13 mouse cellular contexts compared by ENCODE assay signal in genomic region chr3:116801755-116802154, GRCm38 (mm10). TPM values are rescaled to one million over a fixed set of nuclear protein-coding genes. Genes with fewer than 3 reads are reported as not detected.
DNase-seq lines count a peak whose midpoint lies in the region; ATAC-seq lines count a peak whose summit lies in the region.
"Had no signal": no experiment of that assay in that cellular context is flagged by ENCODE, and none has a peak within 500 bp of the region (broad histone marks: within the 10 kb centered on the region; RNA-seq: fewer than 3 reads in every experiment).

No protein-coding gene starts in this region.

- H3K4me3 ChIP-seq in heart, embryonic 14.5 days (ENCODE audit: control insufficient read depth in 1 of 2, insufficient read depth in 1 of 2, low read depth in 1 of 2, low read length in 2 of 2) = peak overlapping the region in 1 of 2 experiments; percentile 13; a peak in 1 of 4 replicates
- no peak overlapping the region for H3K4me3 ChIP-seq in liver, embryonic 16.5 days (ENCODE audit: low read depth, low read length)
- no peak overlapping the region for H3K4me3 ChIP-seq in intestine, embryonic 15.5 days (replicated peaks)
- H3K4me3 ChIP-seq: hindbrain, embryonic 10.5 days; midbrain, embryonic 12.5 days; neural tube, embryonic 12.5 days had no signal

- peaks cover 0 to 32% of the 10 kb centered on the region in 2 experiments for H3K4me1 ChIP-seq in heart, embryonic 14.5 days (ENCODE audit: control insufficient read depth in 2 of 2, insufficient read depth in 2 of 2, low read length in 2 of 2)
- H3K4me1 ChIP-seq in liver, embryonic 16.5 days (ENCODE audit: control insufficient read depth, low read depth, low read length) = no peaks in the 10 kb centered on the region; the same call in 1 of the 2 replicates
- no peaks in the 10 kb centered on the region for H3K4me1 ChIP-seq in intestine, embryonic 15.5 days (replicated peaks)
- H3K4me1 ChIP-seq: hindbrain, embryonic 10.5 days had no signal

- H3K4me2 ChIP-seq in heart, embryonic 14.5 days (ENCODE audit: low read length) = peak overlapping the region; percentile 53
- H3K4me2 ChIP-seq in liver, embryonic 16.5 days (ENCODE audit: low read depth, low read length) = no peak overlapping the region
- no peak overlapping the region for H3K4me2 ChIP-seq in intestine, embryonic 15.5 days (replicated peaks)
- H3K4me2 ChIP-seq: midbrain, embryonic 12.5 days; neural tube, embryonic 12.5 days had no signal

- H3K9ac ChIP-seq in heart, embryonic 14.5 days (ENCODE audit: low read length) = no peak overlapping the region
- no peak overlapping the region for H3K9ac ChIP-seq in liver, embryonic 16.5 days (ENCODE audit: low read depth, low read length)
- H3K9ac ChIP-seq in intestine, embryonic 15.5 days = no peak overlapping the region
- H3K9ac ChIP-seq: forebrain, postnatal 0 days; midbrain, embryonic 12.5 days; neural tube, embryonic 12.5 days had no signal

- peak; percentile 86 for ATAC-seq in heart, embryonic 14.5 days (ENCODE audit: insufficient number of reproducible peaks, insufficient read depth, low FRiP score, low read depth)
- peak; percentile 67 for ATAC-seq in liver, embryonic 16.5 days (ENCODE audit: low read depth)
- ATAC-seq in intestine, embryonic 15.5 days = no peak
- ATAC-seq: forebrain, postnatal 0 days; intestine, postnatal 0 days had no signal

- DNase-seq in heart, adult 8-10 months (ENCODE audit: low spot score) = no peak
- peak; percentile 28 for DNase-seq in fat pad, adult 2 months (ENCODE audit: extremely low read depth, low read depth, low spot score)
- DNase-seq in kidney, adult 18-20 months = peak; percentile 32
- no peak for DNase-seq in layer of hippocampus, adult 8-10 months (ENCODE audit: low spot score in 2 of 2)
- DNase-seq: adrenal gland, postnatal 25 days; forebrain, postnatal 0 days had no signal

- WGBS in heart, embryonic 14.5 days = 16% methylated on average over 8 of the region's 8 CpGs
- WGBS in liver, embryonic 16.5 days (ENCODE audit: insufficient replicate concordance) = 48% methylated on average over 8 of the region's 8 CpGs
- 38% methylated on average over 8 of the region's 8 CpGs for WGBS in intestine, embryonic 15.5 days

- peak overlapping the region; percentile 49 to 76; a peak in 3 of 4 replicates for H3K27ac ChIP-seq in heart, embryonic 14.5 days (replicated peaks in 1 of 2; ENCODE audit: control insufficient read depth in 1 of 2, insufficient read depth in 1 of 2, low read depth in 2 of 2, low read length in 2 of 2)
- H3K27ac ChIP-seq in liver, embryonic 16.5 days (ENCODE audit: low read length) = 0 out of 2 replicates have a peak overlapping the region, but pooled peaks have one; percentile 2
- H3K27ac ChIP-seq in intestine, embryonic 15.5 days = no peak overlapping the region
- H3K27ac ChIP-seq: hindbrain, embryonic 10.5 days; midbrain, embryonic 12.5 days; neural tube, embryonic 12.5 days had no signal

- H3K9me3 ChIP-seq in heart, embryonic 14.5 days (ENCODE audit: control insufficient read depth, low read length) = no peaks in the 10 kb centered on the region
- H3K9me3 ChIP-seq in liver, embryonic 16.5 days (replicated peaks; ENCODE audit: control insufficient read depth, low read length) = no peaks in the 10 kb centered on the region
- H3K9me3 ChIP-seq in intestine, embryonic 15.5 days = no peaks in the 10 kb centered on the region
- H3K9me3 ChIP-seq: hindbrain, embryonic 10.5 days; midbrain, embryonic 12.5 days; neural tube, embryonic 12.5 days had no signal

- H3K36me3 ChIP-seq in heart, embryonic 14.5 days (ENCODE audit: control insufficient read depth, insufficient read depth, low read length) = peaks cover 68% of the 10 kb centered on the region
- no peaks in the 10 kb centered on the region for H3K36me3 ChIP-seq in liver, embryonic 16.5 days (ENCODE audit: control insufficient read depth, insufficient read depth)
- no peaks in the 10 kb centered on the region for H3K36me3 ChIP-seq in intestine, embryonic 15.5 days
- H3K36me3 ChIP-seq: midbrain, embryonic 12.5 days had no signal

- H3K27me3 ChIP-seq in heart, embryonic 14.5 days (ENCODE audit: control insufficient read depth, insufficient read depth, low read length) = no peaks in the 10 kb centered on the region
- no peaks in the 10 kb centered on the region for H3K27me3 ChIP-seq in liver, embryonic 16.5 days (ENCODE audit: control insufficient read depth, insufficient read depth, low read depth, low read length)
- no peaks in the 10 kb centered on the region for H3K27me3 ChIP-seq in intestine, embryonic 15.5 days (replicated peaks)
- H3K27me3 ChIP-seq: midbrain, embryonic 12.5 days; neural tube, embryonic 12.5 days had no signal

RNA-seq across cellular contexts. Expression of gene Agl, which starts 6.2 kb away (rescaled TPM):
- 121 and 135 TPM in 2 replicates for polyA plus RNA-seq in heart, embryonic 14.5 days (2014; fragmentation: Nextera tagmentation; extraction: Ambion mirVana)
- total RNA-seq in heart, adult 8-10 months (2022) = 100 to 1,000 TPM; 187 to 207 (median 200) TPM
- polyA plus RNA-seq in liver, embryonic 16.5 days (2015; fragmentation: Nextera tagmentation; extraction: Ambion mirVana) = 14.3 and 19.6 TPM in 2 replicates
- polyA plus RNA-seq in intestine, embryonic 15.5 days (2015; fragmentation: Nextera tagmentation; extraction: Ambion mirVana) = 12.1 and 12.2 TPM in 2 replicates
- total RNA-seq in layer of hippocampus, adult 8-10 months (2022) = 10 to 100 TPM; 26.4 to 27.8 (median 27.1) TPM

RNA-seq across cellular contexts. Expression of gene Frrs1, which starts 57.5 kb away (rescaled TPM):
- polyA plus RNA-seq in heart, embryonic 14.5 days (2014; fragmentation: Nextera tagmentation; extraction: Ambion mirVana) = 20.7 and 24.7 TPM in 2 replicates
- total RNA-seq in heart, adult 8-10 months (2022) = 1 to 10 TPM; 2.3 to 4.7 (median 3.9) TPM
- polyA plus RNA-seq in liver, embryonic 16.5 days (2015; fragmentation: Nextera tagmentation; extraction: Ambion mirVana) = 44.2 and 51.8 TPM in 2 replicates
- polyA plus RNA-seq in intestine, embryonic 15.5 days (2015; fragmentation: Nextera tagmentation; extraction: Ambion mirVana) = 36.6 and 39.0 TPM in 2 replicates
- total RNA-seq in layer of hippocampus, adult 8-10 months (2022) = 1 to 10 TPM in 2 of 4 experiments, under 1 TPM in 2; 0.47 to 3.0 (median 1.5) TPM

Comparison
In these comparisons a context has a peak if more than half of its experiments do, and no peak if none do; other contexts are left out.
1. DNase-seq: peak in fat pad, adult 2 months (single experiment) and kidney, adult 18-20 months (single experiment); none in heart, adult 8-10 months (single experiment) and layer of hippocampus, adult 8-10 months (0 of 2).